Mouse (Mus musculus) adrenal gland, postnatal 14 days (tissue): ENCODE results near the gene Spin1. TPM values are rescaled to one million over a fixed set of nuclear protein-coding genes. Genes with fewer than 3 reads are reported as not detected.
A peak's percentile ranks its signal among the peaks of the same experiment; 100 is the strongest.
"Not testable (repeated sequence)": the region's sequence is repeated elsewhere in the genome, so short reads cannot be mapped to it uniquely, and the experiment has no call there.

Experiments
- DNase-seq: peaks from one replicate; pipeline ENCODE4 v3.0.0; 2021; ENCODE audit warnings: mixed read lengths
- long read RNA-seq, 2 experiments: library from polyadenylated mRNA; stranded (forward); transcript quantifications; one replicate each; pipeline ENCODE4 v2.0.0; 2021
- total RNA-seq: library from RNA; stranded (reverse); gene quantifications from 2 replicates; pipeline ENCODE4 v1.2.3, GENCODE M21; 2021

Gene Spin1
- total RNA-seq, result 64.3 and 66.8 TPM in 2 replicates
- long read RNA-seq, experiment 1, full-length matches to known transcripts, result 40 of 57 reads
- long read RNA-seq, experiment 1, partial matches to known transcripts, result 1 of 57 reads
- long read RNA-seq, experiment 1, other reads (novel, unspliced or antisense), result 16 of 57 reads
- long read RNA-seq, experiment 2, full-length matches to known transcripts, result 36 of 46 reads
- long read RNA-seq, experiment 2, partial matches to known transcripts, result 2 of 46 reads
- long read RNA-seq, experiment 2, other reads (novel, unspliced or antisense), result 8 of 46 reads

DNA sequence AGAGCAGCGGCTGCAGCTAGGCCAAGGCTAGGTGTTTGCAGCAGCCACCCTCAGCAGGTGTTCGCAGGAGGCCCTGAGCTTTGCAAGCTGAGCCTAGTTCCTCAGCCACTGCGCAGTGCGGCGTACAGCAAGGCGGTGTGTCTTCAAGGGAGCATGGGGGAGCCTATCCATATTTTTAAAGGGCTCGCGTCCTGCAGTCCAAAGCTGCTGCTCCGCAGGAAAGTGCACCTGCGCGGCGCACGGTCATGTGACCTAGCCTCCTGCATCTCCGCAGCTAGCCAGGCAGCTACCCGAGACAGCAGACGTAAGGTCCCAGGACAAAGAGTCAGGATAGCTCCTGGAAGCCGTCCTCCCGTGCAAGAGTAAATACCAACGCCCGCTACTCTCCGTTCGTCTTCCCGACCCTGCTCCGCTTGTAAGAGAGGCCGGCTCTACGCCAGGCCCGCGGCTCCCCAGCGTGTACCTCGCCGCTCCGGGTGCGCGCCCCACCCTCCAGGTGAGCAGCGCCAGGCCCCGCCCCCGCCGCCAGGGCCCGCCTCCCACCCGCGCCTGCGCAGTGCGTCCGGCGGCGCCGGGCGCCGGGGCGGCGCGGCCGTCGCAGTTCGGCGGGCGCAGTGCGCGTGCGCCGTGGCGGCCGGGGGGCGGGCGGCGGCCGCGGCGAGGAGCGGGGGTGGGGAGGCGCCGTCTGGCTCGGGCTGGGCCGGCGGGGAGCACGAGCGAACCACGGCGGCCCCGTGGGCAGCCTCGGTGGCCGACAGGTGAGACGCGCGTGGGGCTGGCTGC, at the start of gene Spin1:
TSS of gene Spin1 (plus strand) at position 648 of the 783 bp plus-strand sequence.
- peak; percentile 90 for DNase-seq

DNA sequence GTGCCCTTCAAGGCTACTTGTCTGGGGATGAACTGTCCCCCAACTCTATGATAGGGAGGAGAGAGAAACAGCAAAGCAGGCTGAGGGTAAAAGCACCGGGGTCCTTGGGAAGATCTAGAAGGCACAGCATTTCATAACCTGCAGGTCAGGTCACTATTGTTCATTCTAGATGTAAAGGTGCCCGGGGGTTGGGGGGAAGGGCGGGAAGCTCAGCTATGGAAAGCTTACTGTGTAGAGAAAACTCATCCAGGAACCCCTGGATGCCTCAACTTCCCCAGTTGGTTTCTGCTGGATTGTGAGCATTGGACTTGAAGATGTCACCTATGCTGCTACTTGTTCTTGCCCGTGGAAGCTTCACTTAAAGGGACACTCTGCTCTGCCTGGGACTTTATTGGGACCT, 49.7 kb upstream of the Spin1 start:
- no peak for DNase-seq

DNA sequence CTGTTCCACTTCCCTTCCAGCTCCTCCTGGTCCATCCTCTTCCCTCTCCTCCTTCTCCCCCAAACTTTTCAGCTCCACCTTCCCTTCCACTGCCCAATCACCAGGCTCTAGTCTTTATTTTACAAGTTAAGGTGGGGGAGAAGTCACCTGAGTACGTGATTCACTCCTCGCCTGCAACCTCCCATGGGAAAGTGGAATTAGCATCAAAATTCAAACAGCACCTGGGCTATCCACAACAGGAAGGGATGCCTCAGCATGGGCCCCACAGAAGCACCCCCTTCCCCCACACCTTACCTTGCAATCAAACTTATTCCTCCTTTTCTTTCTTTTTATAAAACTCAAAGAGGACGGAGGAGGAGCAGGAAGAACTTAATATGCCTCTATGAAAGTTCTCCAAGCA, 48.3 kb upstream of the Spin1 start:
- DNase-seq, result no peak

DNA sequence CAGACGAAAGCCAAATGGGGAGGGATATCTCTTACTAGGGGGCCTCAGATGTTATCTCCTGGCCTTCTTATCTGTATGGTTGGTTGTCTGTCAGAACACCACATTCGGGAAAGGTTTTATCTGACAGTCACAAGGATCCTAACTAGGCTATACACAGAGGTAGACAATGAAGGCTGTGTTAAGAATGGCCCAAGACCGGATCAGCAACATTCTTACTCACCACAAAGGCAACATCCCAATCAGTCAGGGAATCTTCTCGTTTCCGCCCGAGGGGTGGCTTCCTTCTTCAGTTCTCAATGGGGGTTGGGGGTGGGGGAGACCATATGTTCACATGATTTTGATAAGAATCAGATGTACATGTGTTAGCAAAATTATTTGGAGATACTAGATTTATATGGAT, 37.7 kb upstream of the Spin1 start:
- no peak for DNase-seq

DNA sequence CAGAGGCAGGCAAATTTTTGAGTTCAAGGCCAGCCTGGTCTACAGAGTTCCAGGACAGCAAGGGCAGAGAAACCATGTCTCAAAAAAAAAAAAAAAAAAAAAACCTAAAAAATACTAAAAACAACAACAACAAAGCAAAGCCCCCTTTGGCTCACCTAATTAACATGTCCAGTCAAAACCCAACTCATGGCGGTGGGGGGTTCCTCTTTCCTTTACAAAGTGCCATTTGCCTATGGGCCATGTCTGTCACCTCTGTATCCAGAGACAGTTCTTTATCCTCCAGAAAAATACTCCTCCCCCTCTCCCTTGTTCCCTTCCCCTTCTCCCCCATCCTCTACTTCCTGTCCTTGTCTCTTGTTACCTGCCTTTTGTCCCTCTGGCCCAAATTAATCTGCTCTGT, 37.0 kb upstream of the Spin1 start:
- no peak for DNase-seq

DNA sequence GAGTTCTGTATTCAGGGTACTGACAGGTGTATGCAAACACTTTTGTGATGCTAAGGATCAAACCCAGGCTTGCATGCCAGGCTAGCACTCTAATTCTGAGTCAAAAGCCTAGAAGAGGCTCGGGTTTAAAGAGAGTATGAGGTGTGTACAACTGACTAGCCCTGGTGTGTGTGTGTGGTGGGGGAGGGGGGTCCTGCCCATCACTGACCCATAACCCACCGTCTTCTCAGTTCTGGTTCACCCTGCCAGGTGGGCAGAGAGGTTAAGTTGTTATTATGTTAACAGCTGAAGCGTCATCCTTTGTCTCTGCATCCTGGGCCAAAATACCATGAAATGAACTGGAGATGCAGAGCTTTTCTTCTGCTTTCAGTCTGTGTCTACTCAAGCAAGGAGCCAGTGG, 36.3 kb upstream of the Spin1 start:
- DNase-seq, result no peak

DNA sequence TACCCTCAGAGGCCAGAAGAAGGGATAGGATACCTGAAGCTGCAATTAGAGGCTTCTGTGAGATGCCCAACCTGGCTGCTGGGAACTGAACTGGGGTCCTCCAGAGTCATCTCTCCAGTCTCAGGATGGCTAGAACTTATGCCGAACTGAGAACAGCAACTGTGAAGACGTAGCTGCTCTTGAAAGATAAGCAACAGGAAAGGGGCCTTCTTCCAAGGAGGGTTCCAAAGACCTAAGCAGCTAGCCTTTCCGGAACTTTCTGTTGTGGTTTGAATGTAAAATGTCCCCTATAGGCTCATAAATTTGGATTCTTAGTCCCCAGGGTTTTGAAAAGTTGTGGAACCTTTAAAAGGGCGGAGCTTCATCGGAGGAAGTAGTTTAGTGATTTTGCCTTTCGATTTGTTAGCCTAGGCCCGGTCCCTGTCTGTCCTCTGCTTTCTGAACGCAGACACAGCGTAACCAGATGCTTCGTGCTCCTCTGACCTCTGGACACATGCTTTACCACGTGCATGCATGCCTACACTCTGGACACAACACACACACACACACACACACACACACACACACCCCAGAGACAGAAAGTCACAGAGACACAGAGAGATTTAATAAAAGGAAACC, 29.5 kb upstream of the Spin1 start:
- no peak for DNase-seq

DNA sequence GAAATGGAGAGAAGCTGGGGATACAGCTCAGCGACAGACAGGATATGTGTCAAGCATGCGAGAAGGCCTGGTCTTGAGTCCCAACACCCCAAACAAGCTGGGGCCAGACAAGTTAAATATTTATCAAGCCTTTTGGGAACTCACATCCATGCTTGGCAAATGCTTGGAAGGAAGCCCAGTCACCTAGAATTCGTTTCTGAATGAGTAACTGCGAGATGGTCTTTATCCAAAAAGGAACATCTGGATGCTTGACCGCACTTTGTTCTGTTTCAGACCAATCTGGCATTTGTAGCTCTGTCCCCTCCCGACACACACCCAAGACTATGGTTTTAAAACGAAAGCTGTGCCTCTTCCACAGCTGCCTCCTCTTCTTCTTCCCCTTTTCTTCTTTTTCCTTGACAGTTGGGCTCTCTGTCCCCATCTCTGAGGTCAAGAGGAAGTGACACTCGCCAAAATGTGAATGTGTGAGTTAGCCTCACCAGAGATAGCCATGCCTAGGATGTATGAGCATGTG, 28.9 kb upstream of the Spin1 start:
- DNase-seq, result no peak

DNA sequence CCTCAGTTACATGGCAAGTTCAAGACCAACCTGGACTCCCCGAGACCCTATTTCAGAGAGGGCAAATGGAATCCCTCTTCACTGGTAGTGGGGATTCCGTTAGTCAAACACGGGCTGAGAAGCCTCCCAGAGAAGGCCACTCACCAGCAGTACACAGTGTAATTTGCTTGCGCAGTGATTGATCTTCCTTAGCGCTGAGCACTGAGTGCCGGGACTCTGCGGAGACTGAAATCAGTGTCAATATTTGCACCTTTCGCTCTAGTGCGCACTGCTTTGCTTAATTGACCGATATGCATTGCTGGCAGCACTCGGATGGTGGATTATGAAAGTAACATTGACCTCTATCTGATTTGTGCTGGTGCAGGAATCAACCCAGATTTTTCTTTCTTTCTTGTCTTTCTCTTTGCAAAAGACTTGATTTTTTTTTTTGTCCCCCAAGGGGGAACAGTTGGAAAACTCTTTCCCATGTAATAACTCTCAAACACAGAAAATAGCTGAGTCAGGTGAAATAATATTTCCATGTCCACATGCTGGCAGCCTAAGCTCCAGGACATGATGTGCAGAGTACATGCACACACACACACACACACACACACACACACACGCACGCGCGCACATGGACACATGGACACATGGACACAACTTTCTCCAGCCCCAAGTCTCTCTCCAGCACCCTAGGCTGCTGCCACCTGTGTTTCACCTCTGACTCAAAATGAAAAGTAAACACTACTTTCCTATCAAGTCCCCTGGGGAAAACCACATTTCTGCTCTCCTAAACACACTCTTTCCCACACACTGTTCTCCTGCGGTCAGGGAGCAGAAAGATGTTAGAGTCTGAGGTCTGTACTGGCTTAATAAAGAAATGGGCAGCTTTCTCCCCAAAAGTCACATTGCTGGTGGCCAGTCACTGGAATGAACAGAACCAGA, 27.5 kb upstream of the Spin1 start:
- DNase-seq, result no peak

DNA sequence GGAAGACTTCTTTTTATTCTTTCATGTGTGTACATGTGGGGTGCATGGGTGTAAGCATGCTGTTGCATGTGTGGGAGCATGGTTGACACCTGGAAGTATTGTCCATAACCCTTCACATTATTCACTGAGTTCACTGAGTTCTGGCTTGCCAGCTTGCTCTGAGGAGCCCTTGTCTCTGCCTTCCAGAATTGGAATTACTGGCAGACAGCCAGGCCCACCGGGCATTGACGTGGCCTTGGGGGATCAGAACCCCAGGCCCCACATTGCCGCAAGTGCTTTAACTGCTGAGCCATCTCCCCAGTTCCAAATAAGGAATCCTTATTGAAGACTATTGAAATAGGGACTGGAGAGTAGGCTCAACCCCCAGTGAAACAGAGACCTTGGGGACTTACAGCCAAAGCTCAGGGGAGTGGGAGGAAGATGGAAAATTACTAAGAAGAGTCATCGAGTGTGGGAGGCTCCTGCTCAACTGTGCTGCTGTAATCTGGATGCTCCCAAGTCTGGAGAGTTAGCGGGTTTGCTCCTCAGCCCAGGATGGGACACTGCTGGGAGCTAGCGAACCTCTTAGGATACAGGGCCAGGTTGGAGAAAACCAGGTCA, 26.5 kb upstream of the Spin1 start:
- DNase-seq, result peak; percentile 50

DNA sequence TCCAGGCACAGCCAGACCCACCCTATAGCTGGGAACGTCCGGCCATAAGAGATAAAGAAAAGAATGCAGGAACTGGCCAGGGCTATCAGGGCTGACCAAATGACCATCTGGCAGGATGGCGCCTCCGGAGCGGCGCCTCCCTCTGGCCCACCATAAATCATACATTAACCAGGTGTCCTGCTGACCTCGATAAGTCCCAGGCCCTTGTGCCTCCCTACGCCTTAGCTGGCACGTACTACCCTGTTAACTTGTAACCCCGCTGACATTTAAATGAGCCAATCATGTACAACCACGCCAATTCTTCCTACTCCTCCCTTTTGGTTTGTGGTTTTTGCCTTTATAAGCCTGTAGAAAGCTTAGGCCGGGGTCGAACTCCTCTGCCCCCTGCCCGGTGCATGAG, 24.5 kb upstream of the Spin1 start:
- DNase-seq, result not testable (repeated sequence)

DNA sequence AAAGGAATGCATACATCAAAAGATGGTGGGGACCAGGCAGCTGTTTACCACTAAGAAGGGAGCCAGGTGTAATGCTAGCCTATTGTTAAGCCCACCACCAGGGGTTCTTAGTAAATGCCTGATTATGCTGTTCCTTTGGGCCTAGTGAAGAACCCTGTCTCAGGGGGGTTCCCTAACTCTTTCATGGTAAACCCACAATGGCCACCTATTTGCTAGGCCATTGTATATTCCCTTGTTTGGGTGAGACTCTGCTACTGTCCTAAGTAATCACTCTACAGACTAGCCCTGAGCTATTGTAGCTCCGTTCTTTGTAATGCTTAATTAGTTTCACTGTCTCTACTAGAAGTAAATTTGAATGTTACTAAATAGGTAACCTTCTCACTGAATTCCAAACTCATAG, 22.1 kb upstream of the Spin1 start:
- not testable (repeated sequence) for DNase-seq

DNA sequence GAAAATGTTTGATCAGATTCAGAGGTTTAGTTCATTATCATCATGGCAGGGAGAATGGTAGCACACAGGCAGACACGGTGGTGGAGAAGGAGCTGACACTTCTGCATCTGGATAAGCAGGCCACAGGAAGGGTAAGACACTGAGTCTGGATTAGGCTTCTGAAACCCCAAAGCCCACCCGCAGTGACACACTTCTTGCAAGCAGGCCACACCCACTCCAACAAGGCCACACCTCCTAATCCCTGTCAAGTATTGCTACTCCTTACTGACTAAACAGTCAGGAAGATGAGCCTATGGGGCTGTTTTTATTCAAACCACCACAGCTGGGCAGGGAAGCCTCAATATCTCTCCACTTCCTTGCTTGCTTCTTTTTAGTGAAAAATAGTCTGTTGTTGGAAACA, 19.9 kb upstream of the Spin1 start:
- DNase-seq, result no peak

DNA sequence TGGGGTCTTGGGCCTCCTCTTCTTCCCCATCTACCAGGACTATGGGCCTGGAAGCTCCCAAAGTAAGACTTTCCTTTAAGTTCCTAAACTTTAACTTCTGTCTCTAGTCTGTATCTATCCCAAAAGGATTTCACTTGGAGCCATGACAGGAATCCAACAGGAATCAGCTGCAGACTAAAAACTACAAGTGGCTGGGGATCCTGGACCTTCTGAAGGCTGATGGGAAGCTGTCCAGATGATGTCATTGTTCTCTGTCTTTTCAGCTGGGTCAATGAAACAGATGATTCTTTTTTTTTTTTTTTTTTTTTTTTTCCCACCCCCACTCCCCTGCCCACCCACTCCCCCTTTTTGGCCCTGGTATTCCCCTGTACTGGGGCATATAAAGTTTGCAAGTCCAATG, 16.4 kb upstream of the Spin1 start:
- no peak for DNase-seq

DNA sequence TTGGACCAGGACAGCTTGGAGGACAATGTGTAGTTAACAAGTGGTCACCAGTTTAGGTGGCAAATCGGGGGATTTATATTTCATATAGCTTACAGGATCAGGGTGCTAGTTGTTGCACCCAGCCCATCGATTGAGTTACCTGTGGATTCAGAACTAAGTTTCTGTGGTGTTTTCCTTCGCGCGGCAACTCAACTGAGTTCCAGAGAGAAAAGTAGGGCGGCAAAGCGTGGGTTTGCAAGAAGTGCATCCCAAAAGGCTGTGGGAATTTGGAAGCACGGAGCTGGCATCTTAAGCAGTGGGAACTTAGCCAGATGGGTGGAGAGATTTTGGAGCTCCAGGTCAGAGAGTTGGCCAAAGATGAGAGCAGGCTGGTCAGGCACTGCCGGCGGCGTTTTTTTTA, 14.7 kb upstream of the Spin1 start:
- no peak for DNase-seq

DNA sequence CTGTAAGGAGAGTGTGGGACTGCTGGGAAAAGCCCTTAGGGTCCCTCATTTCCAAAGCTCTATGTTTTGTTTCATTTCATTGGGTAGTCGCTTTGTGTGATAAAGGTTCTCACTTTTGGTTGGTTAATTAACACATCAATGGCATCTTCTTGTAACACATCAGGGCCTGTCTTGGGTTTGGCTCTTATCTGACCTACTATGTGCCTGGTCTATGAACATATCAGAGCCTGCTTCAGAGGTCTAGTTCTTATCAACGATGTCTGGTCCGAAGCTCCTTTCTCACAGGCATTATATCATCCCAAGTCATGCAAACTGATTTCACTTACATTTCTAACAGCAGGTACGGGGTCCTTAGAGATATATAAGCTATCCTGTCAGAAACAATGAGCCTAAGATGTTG, 13.4 kb upstream of the Spin1 start:
- DNase-seq, result no peak

DNA sequence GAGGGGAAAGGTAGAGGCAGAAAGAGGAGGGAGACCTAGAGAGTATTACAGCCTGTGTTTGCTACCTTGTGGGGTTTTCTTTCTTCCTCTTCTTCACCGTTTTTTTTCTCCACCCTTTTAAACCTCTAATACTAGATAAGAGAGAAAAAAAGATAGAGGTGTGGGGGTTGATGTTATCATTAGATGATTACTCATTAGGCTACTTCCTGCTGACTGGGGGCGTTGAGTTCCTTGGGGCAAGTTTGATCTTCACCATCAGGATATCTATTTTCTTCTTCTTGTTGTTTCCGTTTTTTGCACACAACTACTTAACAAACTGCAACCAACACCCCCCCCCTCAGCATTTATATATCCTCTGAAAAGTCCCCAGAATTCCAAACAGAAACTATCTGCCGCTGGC, 12.5 kb upstream of the Spin1 start:
- DNase-seq, result no peak

DNA sequence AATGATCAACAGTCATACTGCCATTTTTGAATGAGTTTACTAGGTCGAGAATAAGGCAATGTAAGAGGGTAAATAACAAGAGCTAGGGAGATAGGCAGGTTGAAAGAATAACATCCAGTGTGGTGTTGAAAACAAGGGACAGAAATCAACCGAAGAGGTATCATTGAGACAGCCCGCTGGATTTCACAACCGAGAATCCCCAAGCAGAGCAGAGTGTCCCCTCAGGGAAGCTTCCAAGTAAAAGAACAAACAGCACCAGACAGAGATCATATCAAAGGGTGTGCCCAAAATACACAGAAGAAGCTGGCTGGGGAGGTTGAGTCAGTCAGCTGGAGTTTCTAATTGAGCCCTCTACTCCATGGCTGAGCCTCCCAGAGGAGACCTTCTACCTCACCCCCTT, 11.6 kb upstream of the Spin1 start:
- DNase-seq, result no peak

DNA sequence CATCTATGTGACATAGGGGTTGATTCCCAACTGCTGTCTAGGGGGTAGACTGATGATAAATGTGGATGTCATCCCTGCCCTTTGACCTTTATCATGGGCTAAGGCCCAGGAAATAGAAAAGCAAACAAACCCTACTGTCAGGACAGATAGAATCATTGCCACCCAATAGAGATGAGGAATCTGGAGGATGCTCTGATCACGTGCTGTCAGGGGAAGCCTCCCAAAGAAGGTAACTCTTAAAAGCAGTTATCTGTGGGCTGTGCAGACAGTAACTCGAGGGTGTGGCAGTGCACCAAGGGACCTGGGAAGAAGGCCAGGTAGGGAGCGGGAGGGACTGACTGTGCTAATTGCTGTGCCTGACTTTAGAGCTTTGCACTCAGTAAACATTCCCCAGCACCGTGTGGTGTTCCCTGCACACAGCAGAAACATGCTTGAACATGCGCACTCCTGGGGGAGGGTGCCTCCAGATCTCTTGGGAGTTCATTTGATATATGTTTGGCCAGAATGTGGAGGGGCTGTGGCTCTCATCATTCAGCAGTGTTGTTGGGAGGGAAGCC, 10.5 kb upstream of the Spin1 start:
- no peak for DNase-seq

DNA sequence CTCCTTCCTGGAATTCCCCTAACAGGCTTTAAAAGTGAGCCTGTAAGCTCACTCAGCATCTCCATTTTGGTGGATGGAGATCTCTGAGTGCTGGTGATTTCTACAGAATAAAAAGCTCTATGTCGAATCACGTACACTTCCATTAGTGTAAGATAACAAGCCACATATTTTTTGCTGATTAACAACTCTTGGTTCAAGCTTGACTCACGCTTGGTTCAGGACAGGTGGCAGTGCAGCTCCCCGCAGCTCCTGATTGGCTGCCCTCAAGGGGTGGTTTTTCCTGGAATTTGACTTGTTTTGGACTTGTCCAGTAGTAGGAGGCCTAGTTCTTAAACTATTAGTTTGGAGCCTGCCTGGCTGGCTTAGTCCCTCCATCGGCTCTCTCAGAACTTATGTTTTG, 7.2 kb upstream of the Spin1 start:
- DNase-seq, result no peak
